Mouse (Mus musculus): ENCODE results near the gene Cpne4. TPM values are rescaled to one million over a fixed set of nuclear protein-coding genes. Genes with fewer than 3 reads are reported as not detected.

The Cpne4 gene
- 0.40 and 0.56 TPM in 2 replicates for polyA plus RNA-seq (2011; ENCODE audit: insufficient read length, low read depth, missing spikeins)

DNA sequence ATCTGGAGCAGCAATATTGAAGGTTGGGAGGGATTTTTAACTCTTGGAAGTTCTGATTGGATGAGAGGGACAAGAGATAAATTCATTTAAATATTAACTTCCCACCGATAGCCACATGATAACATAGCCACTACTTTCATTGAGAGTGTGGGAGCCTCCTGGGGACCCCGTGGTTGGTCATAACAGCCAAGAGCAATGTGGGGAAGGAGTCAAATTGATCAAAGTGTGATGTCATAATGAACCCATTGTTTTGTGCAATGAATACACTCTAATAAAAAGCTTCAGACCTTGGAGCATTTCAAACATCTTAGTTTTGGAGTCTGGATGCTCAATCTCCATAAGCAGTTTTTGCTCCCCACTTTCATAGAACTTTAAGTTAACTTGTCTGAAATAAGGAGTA lies at the start of gene Cpne4:
TSS of gene Cpne4 (plus strand) at position 301 of the 400 bp plus-strand sequence.
- no peaks in the 10 kb centered on the region for H3K4me1 ChIP-seq (ENCODE audit: control insufficient read depth, insufficient read depth, low read length)
- H3K4me3 ChIP-seq (ENCODE audit: insufficient read depth, low read length): no peak within 1 kb of the TSS
- TF ChIP-seq POLR2A (IDR thresholded peaks at IDR 0.05; ENCODE audit: low read depth, low read length) (no peak), CTCF (IDR thresholded peaks at IDR 0.05; ENCODE audit: borderline replicate concordance, insufficient read depth, low read length) (no peak)
- no peak within 1 kb of the TSS for H3K27ac ChIP-seq (ENCODE audit: insufficient read depth, low read length)

DNA sequence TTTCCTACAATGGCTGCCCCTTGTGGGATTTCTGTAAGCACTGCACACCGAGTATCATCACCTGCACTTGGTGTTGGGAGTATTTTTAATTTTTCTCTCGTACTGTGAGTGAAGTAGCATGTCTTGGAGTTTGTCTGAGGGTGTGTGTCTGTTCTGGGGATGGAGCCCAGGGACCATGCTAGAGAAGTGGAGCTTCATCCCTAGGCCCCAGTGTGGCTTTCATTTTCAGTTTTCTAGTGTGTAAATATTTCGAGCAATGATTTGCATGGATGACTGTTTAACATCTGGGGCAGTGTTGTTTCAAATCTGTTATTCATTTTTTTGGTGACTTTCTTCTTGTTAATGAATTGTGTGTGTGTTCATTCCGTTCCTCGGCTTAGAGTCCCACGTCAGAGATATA lies 31.9 kb upstream of the Cpne4 start:
- no peak overlapping the region for H3K4me3 ChIP-seq (ENCODE audit: insufficient read depth, low read length)
- no peaks in the 10 kb centered on the region for H3K4me1 ChIP-seq (ENCODE audit: control insufficient read depth, insufficient read depth, low read length)
- TF ChIP-seq CTCF (IDR thresholded peaks at IDR 0.05; ENCODE audit: borderline replicate concordance, insufficient read depth, low read length): no peak
- TF ChIP-seq POLR2A (IDR thresholded peaks at IDR 0.05; ENCODE audit: low read depth, low read length): no peak
- H3K27ac ChIP-seq (ENCODE audit: insufficient read depth, low read length): no peak overlapping the region

DNA sequence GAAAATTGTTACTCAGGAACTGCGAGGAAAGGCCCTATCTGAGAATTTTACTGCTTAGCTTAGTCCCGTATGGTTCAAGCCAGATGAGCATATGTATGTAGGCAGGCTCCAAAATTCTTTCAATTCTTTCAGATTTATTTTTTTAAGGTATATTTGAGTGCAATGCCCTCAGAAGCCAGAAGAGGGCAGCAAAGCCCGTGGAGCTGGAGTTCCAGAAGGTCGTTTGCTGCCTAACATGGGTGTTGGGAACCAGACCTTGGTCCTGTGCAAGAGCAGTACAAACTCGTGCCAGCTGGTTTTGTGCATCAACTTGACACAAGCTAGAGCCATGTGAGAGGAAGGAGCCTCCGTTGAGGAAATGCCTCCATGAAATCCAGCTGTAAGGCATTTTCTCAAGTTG lies 11.6 kb upstream of the Cpne4 start:
- Histone ChIP-seq H3K4me1 (ENCODE audit: control insufficient read depth, insufficient read depth, low read length) (no peaks in the 10 kb centered on the region), H3K4me3 (ENCODE audit: insufficient read depth, low read length) (no peak overlapping the region), H3K27ac (ENCODE audit: insufficient read depth, low read length) (no peak overlapping the region)
- TF ChIP-seq CTCF (IDR thresholded peaks at IDR 0.05; ENCODE audit: borderline replicate concordance, insufficient read depth, low read length) (no peak), POLR2A (IDR thresholded peaks at IDR 0.05; ENCODE audit: low read depth, low read length) (no peak)

- Histone ChIP-seq H3K4me3 (ENCODE audit: insufficient read depth, low read length) (no peak overlapping the region), H3K4me1 (ENCODE audit: control insufficient read depth, insufficient read depth, low read length) (no peaks in the 10 kb centered on the region), H3K27ac (ENCODE audit: insufficient read depth, low read length) (no peak overlapping the region)
- TF ChIP-seq POLR2A (IDR thresholded peaks at IDR 0.05; ENCODE audit: low read depth, low read length): no peak
- TF ChIP-seq CTCF (IDR thresholded peaks at IDR 0.05; ENCODE audit: borderline replicate concordance, insufficient read depth, low read length): no peak
Measured at GRCm38 (mm10) chr9:104565815-104566214, 18.7 kb downstream of the Cpne4 start.

DNA sequence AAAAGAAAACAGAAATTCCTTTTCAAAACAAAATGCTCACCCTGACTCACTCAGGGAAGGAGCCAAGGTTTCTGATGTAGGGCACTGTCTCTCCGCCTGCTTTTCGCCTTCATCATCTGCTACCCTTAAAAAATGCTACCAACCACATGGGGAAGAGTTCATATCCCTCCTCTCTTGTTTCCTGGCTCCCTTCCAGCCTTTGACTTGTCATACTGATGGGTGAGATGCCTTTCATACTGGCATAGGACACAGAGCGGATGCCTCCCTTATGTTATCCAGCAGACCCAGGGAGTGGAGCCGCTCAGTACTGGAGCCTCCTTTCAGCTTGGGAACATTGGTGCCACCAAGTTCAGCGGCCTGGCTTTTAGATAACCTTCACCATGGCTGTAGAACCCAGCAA lies 19.4 kb downstream of the Cpne4 start:
- no peaks in the 10 kb centered on the region for H3K4me1 ChIP-seq (ENCODE audit: control insufficient read depth, insufficient read depth, low read length)
- H3K4me3 ChIP-seq (ENCODE audit: insufficient read depth, low read length): no peak overlapping the region
- no peak overlapping the region for H3K27ac ChIP-seq (ENCODE audit: insufficient read depth, low read length)
- TF ChIP-seq CTCF (IDR thresholded peaks at IDR 0.05; ENCODE audit: borderline replicate concordance, insufficient read depth, low read length): no peak
- no peak for TF ChIP-seq POLR2A (IDR thresholded peaks at IDR 0.05; ENCODE audit: low read depth, low read length)

DNA sequence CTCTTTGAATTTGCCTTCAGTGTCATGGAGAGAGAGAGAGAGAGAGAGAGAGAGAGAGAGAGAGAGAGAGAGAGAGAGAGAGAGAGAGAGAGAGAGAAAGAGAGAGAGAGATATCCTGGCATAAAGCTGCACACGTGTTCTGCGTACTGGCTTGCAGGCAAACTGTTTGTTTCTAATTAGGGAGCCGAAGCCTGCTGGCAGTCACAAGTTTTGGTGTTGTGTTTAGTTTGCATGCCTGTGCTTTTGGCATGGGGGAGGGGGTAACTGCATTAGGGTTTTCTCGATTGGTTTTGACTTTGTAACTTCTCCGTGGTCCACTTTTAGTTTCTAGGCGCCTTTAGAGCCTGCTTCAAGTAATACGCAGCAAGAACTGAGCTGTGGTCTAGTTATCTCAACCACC lies 20.0 kb downstream of the Cpne4 start:
- Histone ChIP-seq H3K27ac (ENCODE audit: insufficient read depth, low read length) (no peak overlapping the region), H3K4me1 (ENCODE audit: control insufficient read depth, insufficient read depth, low read length) (no peaks in the 10 kb centered on the region), H3K4me3 (ENCODE audit: insufficient read depth, low read length) (no peak overlapping the region)
- no peak for TF ChIP-seq POLR2A (IDR thresholded peaks at IDR 0.05; ENCODE audit: low read depth, low read length)
- no peak for TF ChIP-seq CTCF (IDR thresholded peaks at IDR 0.05; ENCODE audit: borderline replicate concordance, insufficient read depth, low read length)

GRCm38 (mm10) chr9:104569480-104570167 lies 22.5 kb downstream of the Cpne4 start:
- H3K27ac ChIP-seq (ENCODE audit: insufficient read depth, low read length): no peak overlapping the region
- no peak overlapping the region for H3K4me3 ChIP-seq (ENCODE audit: insufficient read depth, low read length)
- no peak for TF ChIP-seq CTCF (IDR thresholded peaks at IDR 0.05; ENCODE audit: borderline replicate concordance, insufficient read depth, low read length)
- no peak for TF ChIP-seq POLR2A (IDR thresholded peaks at IDR 0.05; ENCODE audit: low read depth, low read length)
- H3K4me1 ChIP-seq (ENCODE audit: control insufficient read depth, insufficient read depth, low read length): no peaks in the 10 kb centered on the region

DNA sequence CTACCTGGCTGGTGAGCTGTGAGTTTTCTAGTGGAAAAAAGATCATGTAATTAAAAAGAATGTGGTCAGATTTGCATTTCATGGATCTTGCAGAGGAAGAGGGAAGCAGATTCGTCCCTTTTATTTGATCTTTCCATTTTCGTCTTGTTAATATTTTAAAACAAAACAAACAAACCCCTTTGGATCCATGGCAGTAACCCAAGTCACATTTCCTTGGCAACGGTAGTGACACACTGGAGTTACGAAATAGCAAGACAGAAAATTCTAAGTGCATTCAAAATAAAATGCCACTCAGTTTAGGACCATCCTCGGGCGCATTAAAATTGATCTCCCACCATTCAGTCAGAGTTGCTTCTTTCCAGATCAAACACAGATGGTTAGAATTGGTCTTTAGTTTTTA lies 25.8 kb downstream of the Cpne4 start:
- Histone ChIP-seq H3K27ac (ENCODE audit: insufficient read depth, low read length) (no peak overlapping the region), H3K4me3 (ENCODE audit: insufficient read depth, low read length) (no peak overlapping the region), H3K4me1 (ENCODE audit: control insufficient read depth, insufficient read depth, low read length) (no peaks in the 10 kb centered on the region)
- TF ChIP-seq CTCF (IDR thresholded peaks at IDR 0.05; ENCODE audit: borderline replicate concordance, insufficient read depth, low read length) (no peak), POLR2A (IDR thresholded peaks at IDR 0.05; ENCODE audit: low read depth, low read length) (no peak)

- TF ChIP-seq CTCF (IDR thresholded peaks at IDR 0.05; ENCODE audit: borderline replicate concordance, insufficient read depth, low read length): peak; percentile 86
- no peak for TF ChIP-seq POLR2A (IDR thresholded peaks at IDR 0.05; ENCODE audit: low read depth, low read length)
- H3K4me3 ChIP-seq (ENCODE audit: insufficient read depth, low read length): no peak overlapping the region
- no peak overlapping the region for H3K27ac ChIP-seq (ENCODE audit: insufficient read depth, low read length)
- no peaks in the 10 kb centered on the region for H3K4me1 ChIP-seq (ENCODE audit: control insufficient read depth, insufficient read depth, low read length)
Measured at GRCm38 (mm10) chr9:104574476-104574875, 27.4 kb downstream of the Cpne4 start.

GRCm38 (mm10) chr9:104581921-104582624 lies 35.0 kb downstream of the Cpne4 start:
- Histone ChIP-seq H3K27ac (ENCODE audit: insufficient read depth, low read length) (no peak overlapping the region), H3K4me1 (ENCODE audit: control insufficient read depth, insufficient read depth, low read length) (no peaks in the 10 kb centered on the region), H3K4me3 (ENCODE audit: insufficient read depth, low read length) (no peak overlapping the region)
- no peak for TF ChIP-seq CTCF (IDR thresholded peaks at IDR 0.05; ENCODE audit: borderline replicate concordance, insufficient read depth, low read length)
- TF ChIP-seq POLR2A (IDR thresholded peaks at IDR 0.05; ENCODE audit: low read depth, low read length): no peak
